Mouse (Mus musculus): ENCODE data around the gene Fam178b. TPM values are rescaled to one million over a fixed set of nuclear protein-coding genes. Genes with fewer than 3 reads are reported as not detected.
A peak's percentile ranks its signal among the peaks of the same experiment; 100 is the strongest.
"Not testable (repeated sequence)": the region's sequence is repeated elsewhere in the genome, so short reads cannot be mapped to it uniquely, and the experiment has no call there.

The Fam178b gene
- total RNA-seq, 2 experiments from 2014 or later: 0.53 TPM; not detected in 1

GRCm38 (mm10) chr1:36680893-36681292 is 2.1 kb downstream of the Fam178b start:
- no peak for DNase-seq (ENCODE audit: low spot score in 2 of 2)
- intact Hi-C loops (cut with DNase I): no loop called here

- DNase-seq (ENCODE audit: low spot score in 2 of 2): no peak
- intact Hi-C loops (cut with DNase I): no loop called here
Observed at GRCm38 (mm10) chr1:36674936-36675335, 8.0 kb downstream of the Fam178b start.

DNA sequence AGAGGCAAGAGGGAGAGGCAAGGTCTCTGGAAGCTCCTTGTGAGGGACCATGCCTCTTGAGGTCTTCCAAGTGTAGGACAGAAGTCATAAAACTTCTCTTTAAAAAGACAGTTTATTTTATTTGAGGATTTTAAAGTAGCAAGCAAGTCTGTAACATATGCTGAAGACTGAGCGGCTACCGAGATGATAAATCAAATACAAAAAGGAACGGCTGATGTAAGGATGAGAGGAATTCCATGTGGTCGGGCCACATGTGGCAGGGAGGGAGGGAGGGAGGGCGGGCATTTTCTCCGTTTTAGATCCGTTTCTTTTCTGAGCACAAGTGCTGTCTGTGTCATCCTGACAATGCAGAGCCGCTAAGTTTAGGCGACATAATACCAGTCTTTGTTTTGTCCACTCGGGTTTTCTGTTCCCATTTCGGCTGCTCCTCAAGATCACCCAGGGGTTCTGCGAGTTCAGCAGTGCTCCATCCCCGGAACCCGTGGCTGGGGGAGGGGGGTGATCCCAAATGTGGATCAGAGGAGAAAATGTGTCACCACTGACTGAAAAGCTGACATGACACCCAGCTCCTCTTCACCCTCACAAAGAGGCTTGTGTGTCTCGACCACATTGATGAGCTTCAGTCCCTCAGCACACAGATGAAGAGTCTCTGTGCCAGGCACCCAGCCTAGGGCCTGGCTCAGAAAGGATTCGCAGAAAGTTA is 10.2 kb downstream of the Fam178b start:
- DNase-seq (ENCODE audit: low spot score in 2 of 2): no peak

GRCm38 (mm10) chr1:36671260-36671659 is 11.7 kb downstream of the Fam178b start:
- intact Hi-C loops (cut with DNase I): no loop called here
- no peak for DNase-seq (ENCODE audit: low spot score in 2 of 2)

More for the DNA sequence above, 10.2 kb downstream of the Fam178b start:
- intact Hi-C loops (cut with DNase I): no loop called here

DNA sequence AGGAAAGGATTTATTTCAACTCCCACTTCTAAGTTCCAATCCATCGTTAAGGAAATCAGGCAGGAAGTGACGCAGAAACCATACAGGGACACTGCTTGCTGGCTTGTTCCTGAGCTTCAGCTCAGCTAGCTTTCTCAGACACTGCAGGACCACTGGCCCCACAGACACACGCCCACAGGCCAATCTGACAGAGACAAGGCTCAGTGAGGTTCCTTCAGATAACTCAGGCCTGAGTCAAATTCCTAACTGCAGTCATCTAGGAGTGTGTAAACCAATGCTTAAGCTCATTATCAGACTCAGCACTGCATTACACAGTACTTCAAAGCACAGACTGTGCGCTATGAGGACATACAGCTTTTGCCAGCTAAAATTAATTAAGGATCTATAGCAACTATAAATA is 12.7 kb downstream of the Fam178b start:
- intact Hi-C loops (cut with DNase I): no loop called here
- DNase-seq (ENCODE audit: low spot score in 2 of 2): no peak

DNA sequence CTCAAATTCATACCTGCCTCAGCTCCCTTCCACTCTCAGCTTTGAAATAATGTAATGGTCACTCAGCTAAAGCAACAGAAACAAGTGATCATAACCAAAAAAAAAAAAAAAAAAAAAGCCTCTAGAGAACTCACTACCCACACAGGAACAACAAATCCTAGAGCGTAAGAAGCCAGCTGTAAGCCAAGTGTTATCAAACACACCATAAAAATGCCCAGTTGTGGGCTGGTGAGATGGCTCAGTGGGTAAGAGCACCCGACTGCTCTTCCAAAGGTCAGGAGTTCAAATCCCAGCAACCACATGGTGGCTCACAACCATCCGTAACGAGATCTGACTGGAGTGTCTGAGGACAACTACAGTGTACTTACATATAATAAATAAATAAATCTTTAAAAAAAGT is 15.0 kb downstream of the Fam178b start:
- DNase-seq (ENCODE audit: low spot score in 2 of 2); intact Hi-C loops (cut with DNase I): not testable (repeated sequence)

- no peak for DNase-seq (ENCODE audit: low spot score in 2 of 2)
- intact Hi-C loops (cut with DNase I): no loop called here
Observed at GRCm38 (mm10) chr1:36665934-36666333, 17.0 kb downstream of the Fam178b start.

DNA sequence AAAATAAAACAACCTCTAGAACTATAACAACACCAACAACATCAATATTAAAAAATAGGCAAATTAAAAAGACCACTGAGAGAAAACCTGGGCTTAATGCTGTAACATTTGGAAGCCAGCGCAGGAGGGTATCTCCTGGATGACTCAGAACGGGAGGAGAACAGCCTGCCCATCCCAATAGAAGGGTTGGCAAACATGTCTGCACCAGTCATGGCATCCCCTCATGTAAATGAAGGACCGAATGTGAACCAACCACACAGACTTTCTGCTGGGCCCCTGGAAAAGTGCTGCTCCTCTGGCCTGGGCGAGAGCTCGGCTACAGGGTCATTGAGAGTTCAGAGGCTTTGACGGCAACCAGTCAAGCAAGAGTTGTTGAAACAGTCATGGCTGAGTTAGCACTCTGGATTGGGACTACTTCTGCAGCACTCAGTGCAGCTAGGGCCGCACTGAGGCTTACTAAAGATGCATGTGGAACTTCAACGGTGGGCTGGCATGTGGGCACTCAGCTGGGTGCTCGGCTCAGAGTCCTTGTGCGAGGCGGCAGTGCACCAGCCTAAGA is 17.7 kb downstream of the Fam178b start:
- no peak for DNase-seq (ENCODE audit: low spot score in 2 of 2)

DNA sequence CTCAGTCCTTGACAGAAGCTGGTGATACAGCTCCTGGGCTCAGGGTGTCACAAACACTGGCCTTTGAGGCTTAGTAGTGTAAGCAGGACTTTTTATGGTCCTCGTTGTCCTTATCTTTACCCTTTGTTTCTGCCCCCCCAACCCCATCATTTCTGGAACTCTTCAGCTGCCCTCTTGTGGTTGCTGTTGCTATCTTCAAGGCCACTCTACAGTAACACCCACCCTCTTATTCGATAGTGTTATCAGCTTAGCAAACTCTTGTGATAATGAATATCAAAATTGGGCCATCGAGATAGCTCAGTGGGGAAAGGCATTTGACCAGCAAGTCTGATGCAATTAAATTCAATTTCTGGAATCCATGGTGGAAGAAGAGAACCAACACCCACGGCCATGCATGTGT is 18.5 kb downstream of the Fam178b start:
- intact Hi-C loops (cut with DNase I): no loop called here
- peak in 1 of 2 experiments; percentile 10 for DNase-seq (ENCODE audit: low spot score in 2 of 2)

More for the DNA sequence above, 17.7 kb downstream of the Fam178b start:
- intact Hi-C loops (cut with DNase I): no loop called here

DNA sequence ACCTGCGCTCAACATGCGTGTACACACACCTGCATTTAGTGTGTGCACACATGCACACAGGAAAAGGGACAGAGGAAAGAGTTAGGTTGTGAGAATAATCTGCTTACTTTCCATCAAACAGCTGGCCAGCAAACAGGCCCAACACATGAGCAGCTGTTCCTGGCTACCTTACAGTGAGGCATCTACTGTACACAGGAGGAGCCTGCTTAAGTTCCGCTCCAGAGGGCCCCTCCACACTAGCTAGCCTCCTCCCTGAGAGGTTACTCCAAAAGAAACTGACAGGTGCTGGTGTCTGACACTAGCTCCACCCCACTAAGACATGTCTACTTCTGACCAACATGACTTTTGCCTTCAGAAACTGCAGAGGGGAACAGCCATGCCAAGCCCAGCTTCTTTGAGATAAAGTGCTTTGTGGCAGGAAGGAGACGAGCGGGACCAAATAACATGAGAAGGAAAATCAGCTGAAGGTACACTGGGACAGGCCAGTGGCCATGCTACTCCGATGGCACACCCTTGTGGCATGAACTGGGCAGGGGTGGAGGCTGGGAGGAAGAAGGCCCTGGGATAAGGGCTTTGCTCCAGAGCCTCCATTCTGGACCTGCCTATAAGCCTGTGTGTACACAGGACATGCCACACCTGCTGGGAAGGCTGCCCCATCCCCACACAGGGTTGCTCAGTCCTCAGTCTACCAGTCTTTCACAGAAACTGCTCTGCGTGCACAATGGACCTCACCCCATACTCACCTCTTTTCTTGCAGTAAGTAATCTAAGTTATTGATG is 24.2 kb downstream of the Fam178b start:
- intact Hi-C loops (cut with DNase I): no loop called here
- no peak for DNase-seq (ENCODE audit: low spot score in 2 of 2)

DNA sequence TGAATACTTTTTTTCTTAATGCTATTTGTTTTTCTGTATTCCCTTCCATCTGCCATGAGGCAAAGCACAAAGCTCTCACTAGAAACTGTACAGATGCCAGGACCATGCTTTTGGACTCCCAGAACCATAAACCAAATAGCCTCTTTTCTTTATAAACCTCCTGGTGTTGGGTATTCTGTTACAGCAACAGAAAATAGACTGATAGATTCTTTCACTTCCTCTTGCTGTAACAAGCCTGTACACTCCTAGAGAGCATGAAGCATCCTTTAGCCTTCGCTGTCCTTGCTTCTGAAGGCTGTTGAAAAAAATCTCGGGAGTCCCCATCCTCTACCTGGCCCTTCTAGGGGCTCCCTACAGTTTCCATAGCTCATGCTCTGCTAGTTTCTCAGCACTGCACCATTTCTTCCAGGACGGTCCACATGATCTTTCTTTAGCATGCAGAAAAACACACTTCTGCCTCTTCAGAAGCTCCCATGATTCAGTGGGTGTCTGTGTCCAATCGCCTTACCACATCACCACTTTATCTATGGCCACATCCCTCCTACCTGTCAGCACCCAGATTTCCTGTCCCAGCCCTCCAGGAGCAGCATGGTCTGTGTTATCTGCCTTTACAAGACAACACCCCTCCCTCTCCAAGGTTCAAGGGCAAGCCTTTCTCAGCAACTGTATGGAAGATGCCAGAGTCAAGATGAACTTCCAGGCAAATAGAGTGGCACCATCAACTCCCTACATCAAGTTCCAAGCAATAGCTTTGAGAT is 25.1 kb downstream of the Fam178b start:
- intact Hi-C loops (cut with DNase I): no loop called here
- DNase-seq (ENCODE audit: low spot score in 2 of 2): no peak

DNA sequence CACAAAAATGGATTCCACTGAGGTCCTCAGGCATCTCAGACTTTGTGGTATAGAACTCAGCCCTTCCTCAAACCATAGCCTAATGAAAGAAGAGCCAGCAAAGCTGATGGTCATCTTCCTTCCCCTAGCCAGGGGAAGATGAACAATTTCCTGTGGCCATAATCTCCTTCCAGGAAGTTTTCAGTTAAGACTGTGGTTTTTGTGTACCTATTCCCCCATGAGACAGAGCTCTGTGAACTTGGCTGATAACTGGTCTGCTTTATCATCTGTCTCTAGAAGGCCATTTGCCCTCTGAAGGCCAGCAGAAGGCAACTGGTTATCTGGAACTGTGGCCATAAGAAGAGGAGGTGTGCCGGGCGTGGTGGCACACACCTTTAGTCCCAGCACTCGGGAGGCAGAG is 26.8 kb downstream of the Fam178b start:
- intact Hi-C loops (cut with DNase I): no loop called here
- DNase-seq (ENCODE audit: low spot score in 2 of 2): no peak

- intact Hi-C loops (cut with DNase I): no loop called here
Observed at GRCm38 (mm10) chr1:36655039-36655438, 27.9 kb downstream of the Fam178b start.

DNA sequence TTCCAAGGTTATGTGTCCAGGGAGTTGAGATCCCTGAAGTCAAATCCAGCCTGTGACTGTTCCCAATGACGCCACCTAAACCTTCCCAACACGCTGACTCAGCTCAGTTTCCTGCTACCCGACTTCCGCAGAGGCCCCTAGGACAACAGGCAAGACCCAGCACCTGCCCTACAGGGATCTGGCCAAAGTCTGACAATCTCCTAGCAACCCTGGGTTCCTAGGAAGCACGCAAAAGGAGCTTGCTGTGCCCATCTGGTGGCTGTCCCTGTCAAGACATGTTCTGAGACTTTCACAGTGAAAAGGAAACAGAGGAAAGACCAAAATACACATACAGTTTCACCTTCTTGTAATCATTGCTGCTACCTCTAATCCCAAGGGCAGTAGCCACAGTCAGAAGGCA is 35.4 kb downstream of the Fam178b start:
- no peak for DNase-seq (ENCODE audit: low spot score in 2 of 2)
- intact Hi-C loops (cut with DNase I): no loop called here

More at GRCm38 (mm10) chr1:36655039-36655438, 27.9 kb downstream of the Fam178b start:
- DNase-seq (ENCODE audit: low spot score in 2 of 2): no peak

- intact Hi-C loops (cut with DNase I): no loop called here
- no peak for DNase-seq (ENCODE audit: low spot score in 2 of 2)
Observed at GRCm38 (mm10) chr1:36646285-36646684, 36.7 kb downstream of the Fam178b start.

GRCm38 (mm10) chr1:36644615-36645007 is 38.4 kb downstream of the Fam178b start:
- intact Hi-C loops (cut with DNase I): no loop called here

DNA sequence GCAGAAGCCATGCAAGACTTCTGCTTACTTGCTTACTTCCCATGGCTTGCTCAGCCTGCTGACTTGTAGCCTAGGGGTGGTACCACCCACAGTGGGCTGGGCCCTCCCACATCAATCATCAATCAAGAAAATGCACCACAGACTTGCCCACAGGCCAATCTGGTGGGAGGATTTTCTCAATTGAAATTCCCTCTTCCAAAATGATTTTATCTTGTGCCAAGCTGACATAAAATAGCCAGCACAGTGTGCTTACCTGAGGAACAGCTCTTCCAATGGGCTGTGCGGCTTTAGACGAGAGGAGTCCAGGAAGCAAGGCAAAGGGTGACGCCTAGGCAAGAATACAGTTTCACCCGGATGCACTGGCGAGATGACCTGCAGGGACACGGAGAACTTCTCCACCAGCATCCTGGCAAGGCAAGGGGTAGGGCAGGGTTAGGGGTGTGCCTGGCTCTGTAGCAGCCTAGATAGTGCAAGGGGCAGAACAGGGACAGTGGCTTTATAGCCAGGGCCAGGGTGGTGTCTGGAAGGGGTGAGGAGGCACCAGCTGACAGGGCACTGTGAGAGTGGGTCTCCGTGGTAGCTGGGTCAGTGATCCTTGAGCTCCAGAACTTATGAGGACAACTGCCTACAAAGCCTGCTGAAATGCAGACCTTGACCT is 38.9 kb downstream of the Fam178b start:
- intact Hi-C loops (cut with DNase I): no loop called here

More at GRCm38 (mm10) chr1:36644615-36645007, 38.4 kb downstream of the Fam178b start:
- DNase-seq (ENCODE audit: low spot score in 2 of 2): no peak

GRCm38 (mm10) chr1:36635826-36636485 is 47.0 kb downstream of the Fam178b start:
- DNase-seq (ENCODE audit: low spot score in 2 of 2): peak in 1 of 2 experiments; percentile 26
- intact Hi-C loops (cut with DNase I): loop anchor here (5.0 kb wide), 1 partner anchor 89 kb away; the partner anchor contains the start of gene Ankrd39

More for the DNA sequence above, 38.9 kb downstream of the Fam178b start:
- DNase-seq (ENCODE audit: low spot score in 2 of 2): no peak
